Mouse (Mus musculus) mouse trophoblast stem cell (cell line): ENCODE measurements around the gene Serpinb12.
"Not testable (repeated sequence)": the region's sequence is repeated elsewhere in the genome, so short reads cannot be mapped to it uniquely, and the experiment has no call there.

ENCODE experiments used
- in situ Hi-C, 2 experiments: fragments of 300-500 bp; cut with MseI, MboI; formaldehyde crosslinking; loops; 2 replicates in 1 of 2; 3 replicates in 1 of 2; pipeline ENCODE4 v1.15.1; 2025

Gene Serpinb12

GRCm38 (mm10) chr1:106934265-106934664, at the start of gene Serpinb12:
Gene Serpinb12, plus strand, starts transcription at chr1:106934449.
- in situ Hi-C loops = no loop called here

- in situ Hi-C loops = not testable (repeated sequence)
Observed at GRCm38 (mm10) chr1:106895142-106895541, 39.1 kb upstream of the Serpinb12 start.

GRCm38 (mm10) chr1:106901406-106901805, 32.8 kb upstream of the Serpinb12 start:
- in situ Hi-C loops = no loop called here

- in situ Hi-C loops = no loop called here
Observed at GRCm38 (mm10) chr1:106931954-106932353, 2.3 kb upstream of the Serpinb12 start.

- in situ Hi-C loops = no loop called here
Observed at GRCm38 (mm10) chr1:106933658-106934057, 591 bp upstream of the Serpinb12 start.

- in situ Hi-C loops = no loop called here
Observed at GRCm38 (mm10) chr1:106947217-106947616, 13.0 kb downstream of the Serpinb12 start.

GRCm38 (mm10) chr1:106959981-106960380, 25.7 kb downstream of the Serpinb12 start:
- in situ Hi-C loops = no loop called here

- in situ Hi-C loops = no loop called here
Observed at GRCm38 (mm10) chr1:106961023-106961422, 26.8 kb downstream of the Serpinb12 start.

GRCm38 (mm10) chr1:106980684-106981083, 46.4 kb downstream of the Serpinb12 start, which contains the start of gene Serpinb13:
Gene Serpinb13, plus strand, starts transcription at chr1:106980984.
- in situ Hi-C loops = no loop called here

- in situ Hi-C loops = no loop called here
Observed at GRCm38 (mm10) chr1:106983092-106983491, 48.8 kb downstream of the Serpinb12 start.

GRCm38 (mm10) chr1:106983865-106984264, 49.6 kb downstream of the Serpinb12 start:
- in situ Hi-C loops = no loop called here

- in situ Hi-C loops = loop anchor here (25.0 kb wide), 1 partner anchor 487 kb away; no protein-coding TSS in a partner anchor
Observed at GRCm38 (mm10) chr1:107000424-107000823, 66.2 kb downstream of the Serpinb12 start.

DNA sequence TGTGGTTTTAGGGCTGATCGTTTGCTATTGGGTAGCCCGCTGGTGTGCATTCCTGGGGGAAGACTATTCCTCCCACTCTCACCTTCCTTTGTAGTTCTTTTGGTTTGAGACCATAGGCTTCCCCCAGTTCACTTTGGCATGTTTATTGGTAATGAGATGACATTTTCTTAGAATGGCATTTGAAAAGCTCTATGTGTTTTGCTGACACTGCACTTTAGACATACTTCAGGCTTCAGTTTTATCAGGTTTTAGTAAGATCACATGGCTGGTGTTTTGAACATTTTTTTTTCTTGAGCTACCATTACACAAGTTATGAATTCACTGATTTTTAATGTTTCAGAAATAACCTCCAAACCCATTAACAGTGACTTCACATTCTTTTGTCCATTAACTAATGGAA, 67.5 kb downstream of the Serpinb12 start:
- in situ Hi-C loops = loop anchor here (25.0 kb wide), 1 partner anchor 486 kb away; no protein-coding TSS in a partner anchor

- in situ Hi-C loops = loop anchor here (25.0 kb wide), 1 partner anchor 481 kb away; no protein-coding TSS in a partner anchor
Observed at GRCm38 (mm10) chr1:107006316-107006715, 72.1 kb downstream of the Serpinb12 start.
